Mouse (Mus musculus) kidney, adult 2 months (tissue): Measurements from ENCODE around the gene Fxyd2. TPM values are rescaled to one million over a fixed set of nuclear protein-coding genes. Genes with fewer than 3 reads are reported as not detected.
A peak's percentile ranks its signal among the peaks of the same experiment; 100 is the strongest.

Source experiments
- DNase-seq: peaks from one replicate; pipeline ENCODE4 v3.0.0; 2021
- H3K27ac ChIP-seq: fragments of 200-500 bp; 2 replicates; pipeline ENCODE4 v1.5.1; 2012; ENCODE audit warnings: low read depth, low read length, control low read depth, inconsistent platforms; ENCODE audit not compliant: insufficient read depth
- H3K27me3 ChIP-seq: fragments of 200-500 bp; replicated peaks from 2 replicates; pipeline ENCODE4 v1.6.1; 2012; ENCODE audit warnings: mild to moderate bottlenecking, moderate library complexity, low read length, inconsistent platforms; ENCODE audit not compliant: control insufficient read depth, insufficient read depth
- H3K36me3 ChIP-seq: fragments of 200-500 bp; 2 replicates; pipeline ENCODE4 v1.6.1; 2012; ENCODE audit warnings: mild to moderate bottlenecking, moderate library complexity, low read length, inconsistent platforms; ENCODE audit not compliant: control insufficient read depth, insufficient read depth
- H3K4me1 ChIP-seq: fragments of 200-500 bp; 2 replicates; pipeline ENCODE4 v1.6.1; 2011; ENCODE audit warnings: low read length; ENCODE audit not compliant: control insufficient read depth, insufficient read depth
- H3K4me3 ChIP-seq: fragments of 200-500 bp; 2 replicates; pipeline ENCODE4 v1.5.1; 2011; ENCODE audit warnings: mild to moderate bottlenecking, low read depth, low read length, control low read depth; ENCODE audit not compliant: insufficient read depth
- CTCF ChIP-seq: fragments of 200-500 bp; conservative IDR thresholded peaks from 2 replicates; pipeline ENCODE4 v1.5.1; 2011; ENCODE audit warnings: low read depth, mild to moderate bottlenecking, control low read depth, low read length, moderate library complexity, mixed read lengths; ENCODE audit not compliant: insufficient read depth, insufficient read length
- POLR2A ChIP-seq: fragments of 200-500 bp; IDR thresholded peaks from one replicate; pipeline ENCODE4 v1.6.1; 2011; ENCODE audit warnings: low read depth, low read length, control low read depth
- WGBS: fragments of 180-500 bp; shearing (Covaris S2); methylation state at CpG from one replicate; pipeline ENCODE4 v1.1.7; 2018; 5-methylcytosine and 5-hydroxymethylcytosine counted together
- polyA plus RNA-seq: library from polyadenylated mRNA; depleted of rRNA; stranded (reverse); fragments of >200 nt; gene quantifications from 2 replicates; pipeline ENCODE4 v1.2.3, GENCODE M21; 2012

The Fxyd2 gene
- polyA plus RNA-seq, 1 experiment: 8,923 TPM

- DNase-seq: peak; percentile 78
- H3K36me3 ChIP-seq: peaks cover 7% of the 10 kb centered on the region; the same call in 1 of the 2 replicates
- H3K4me1 ChIP-seq: peaks cover 6% of the 10 kb centered on the region; the same call in 1 of the 2 replicates
- TF ChIP-seq CTCF (no peak), POLR2A (no peak)
- H3K4me3 ChIP-seq: peak overlapping the region; percentile 59
- H3K27me3 ChIP-seq: no peaks in the 10 kb centered on the region
- WGBS: 38% methylated on average over 3 of the region's 3 CpGs
- peak overlapping the region; percentile 97 for H3K27ac ChIP-seq
Observed at GRCm38 (mm10) chr9:45406808-45407207, 7.3 kb downstream of the Fxyd2 start.

GRCm38 (mm10) chr9:45407706-45408675 lies 8.5 kb downstream of the Fxyd2 start:
- peaks cover 17% of the 10 kb centered on the region; the same call in 1 of the 2 replicates for H3K4me1 ChIP-seq
- TF ChIP-seq CTCF: peak; percentile 78
- peak; percentile 33 for TF ChIP-seq POLR2A
- 16% methylated on average over 33 of the region's 33 CpGs for WGBS
- peak overlapping the region; percentile 97 for H3K27ac ChIP-seq
- peak; percentile 93 for DNase-seq
- H3K36me3 ChIP-seq: peaks cover 7% of the 10 kb centered on the region; the same call in 1 of the 2 replicates
- H3K4me3 ChIP-seq: peak overlapping the region; percentile 59
- H3K27me3 ChIP-seq: no peaks in the 10 kb centered on the region

- peak overlapping the region; percentile 60 for H3K27ac ChIP-seq
- 35% methylated on average over 5 of the region's 5 CpGs for WGBS
- TF ChIP-seq CTCF: no peak
- no peak for TF ChIP-seq POLR2A
- no peaks in the 10 kb centered on the region for H3K27me3 ChIP-seq
- no peak overlapping the region for H3K4me3 ChIP-seq
- H3K4me1 ChIP-seq: peaks cover 25% of the 10 kb centered on the region; the same call in 1 of the 2 replicates
- DNase-seq: no peak
- peaks cover 7% of the 10 kb centered on the region; the same call in 1 of the 2 replicates for H3K36me3 ChIP-seq
Observed at GRCm38 (mm10) chr9:45410193-45410592, 10.7 kb downstream of the Fxyd2 start.

- peaks cover 7% of the 10 kb centered on the region; the same call in 1 of the 2 replicates for H3K36me3 ChIP-seq
- peaks cover 25% of the 10 kb centered on the region; the same call in 1 of the 2 replicates for H3K4me1 ChIP-seq
- DNase-seq: no peak
- no peak overlapping the region for H3K4me3 ChIP-seq
- no peaks in the 10 kb centered on the region for H3K27me3 ChIP-seq
- 85% methylated on average over 2 of the region's 2 CpGs for WGBS
- peak overlapping the region; percentile 60 for H3K27ac ChIP-seq
- TF ChIP-seq POLR2A: no peak
- TF ChIP-seq CTCF: no peak
Observed at GRCm38 (mm10) chr9:45410614-45411013, 11.1 kb downstream of the Fxyd2 start.

- Histone ChIP-seq H3K27ac (peak overlapping the region; percentile 26; the same call in 1 of the 2 replicates), H3K4me3 (no peak overlapping the region), H3K27me3 (no peaks in the 10 kb centered on the region), H3K4me1 (peaks cover 25% of the 10 kb centered on the region; the same call in 1 of the 2 replicates), H3K36me3 (peaks cover 7% of the 10 kb centered on the region; the same call in 1 of the 2 replicates)
- TF ChIP-seq CTCF: no peak
- TF ChIP-seq POLR2A: no peak
- WGBS: 40% methylated on average over 3 of the region's 3 CpGs
- DNase-seq: peak; percentile 62
Observed at GRCm38 (mm10) chr9:45411111-45411510, 11.6 kb downstream of the Fxyd2 start.

- H3K36me3 ChIP-seq: peaks cover 7% of the 10 kb centered on the region; the same call in 1 of the 2 replicates
- H3K27ac ChIP-seq: peak overlapping the region; percentile 62
- H3K4me3 ChIP-seq: no peak overlapping the region
- 11% methylated on average over 7 of the region's 7 CpGs for WGBS
- peak; percentile 66 for DNase-seq
- no peaks in the 10 kb centered on the region for H3K27me3 ChIP-seq
- peaks cover 25% of the 10 kb centered on the region; the same call in 1 of the 2 replicates for H3K4me1 ChIP-seq
- TF ChIP-seq POLR2A (no peak), CTCF (peak; percentile 41)
Observed at GRCm38 (mm10) chr9:45411803-45412202, 12.3 kb downstream of the Fxyd2 start.

- TF ChIP-seq CTCF (peak; percentile 86), POLR2A (peak; percentile 64)
- Histone ChIP-seq H3K4me1 (peaks cover 28% of the 10 kb centered on the region; the same call in 1 of the 2 replicates), H3K27ac (peak overlapping the region; percentile 91), H3K36me3 (peaks cover 7% of the 10 kb centered on the region; the same call in 1 of the 2 replicates), H3K4me3 (no peak overlapping the region), H3K27me3 (no peaks in the 10 kb centered on the region)
- WGBS: 5% methylated on average over 10 of the region's 10 CpGs
- DNase-seq: peak; percentile 93
Observed at GRCm38 (mm10) chr9:45412287-45412686, 12.8 kb downstream of the Fxyd2 start.
